In the genomic region with DNA sequence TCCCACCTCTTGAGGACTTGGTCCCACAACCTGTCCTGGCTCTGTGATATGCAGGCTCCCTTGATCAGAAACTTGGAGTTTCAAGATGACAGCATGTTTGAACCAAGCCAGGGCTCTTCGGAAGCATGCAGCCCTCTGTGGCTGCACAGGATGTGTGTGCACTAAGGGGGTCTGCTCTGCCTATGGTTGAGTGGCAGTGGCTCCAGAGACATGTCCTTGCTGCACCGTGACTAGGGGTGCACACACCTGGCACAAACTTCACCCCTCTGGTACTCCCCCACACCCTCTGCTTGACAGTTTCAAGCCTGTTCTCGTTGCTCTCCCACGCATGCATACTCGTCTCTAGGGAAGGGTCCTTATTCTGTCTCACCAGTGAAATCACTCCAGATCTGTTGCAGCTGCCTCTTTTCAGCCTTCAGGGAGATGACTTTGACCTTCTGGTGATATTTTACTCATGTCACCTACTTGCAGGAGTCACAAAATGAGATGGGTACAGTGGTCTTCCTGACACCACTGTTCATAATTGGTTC, we compare ENCODE assay signal across 18 mouse cellular contexts.
DNase-seq lines count a peak whose midpoint lies in the region; ATAC-seq and TF ChIP-seq lines count a peak whose summit lies in the region.
"Had no signal": no experiment of that assay in that cellular context is flagged by ENCODE, and none has a peak within 500 bp of the region (broad histone marks: within the 10 kb centered on the region; RNA-seq: fewer than 3 reads in every experiment).

No protein-coding gene starts in this region.

- intact Hi-C loops in gastrocnemius, postnatal 36 days (cut with DNase I): no loop called here

- H3K4me2 ChIP-seq in kidney, embryonic 15.5 days: no peak overlapping the region
- H3K4me2 ChIP-seq: embryonic facial prominence, embryonic 12.5 days; forebrain, embryonic 15.5 days; heart, embryonic 13.5 days; hindbrain, embryonic 12.5 days had no signal

- 34% methylated on average over 5 of the region's 5 CpGs for WGBS in kidney, embryonic 15.5 days

- no peaks in the 10 kb centered on the region for H3K36me3 ChIP-seq in kidney, embryonic 15.5 days
- H3K36me3 ChIP-seq: embryonic facial prominence, embryonic 12.5 days; forebrain, embryonic 15.5 days; heart, embryonic 13.5 days; hindbrain, embryonic 12.5 days had no signal

- ATAC-seq in kidney, embryonic 15.5 days (replicated peaks; ENCODE audit: low FRiP score): peak; percentile 84
- ATAC-seq: forebrain, embryonic 15.5 days; hindbrain, embryonic 16.5 days had no signal

- H3K27ac ChIP-seq in kidney, embryonic 15.5 days: no peak overlapping the region
- peak overlapping the region; percentile 57; the same call in 1 of the 2 replicates for H3K27ac ChIP-seq in layer of hippocampus, adult 2 months
- H3K27ac ChIP-seq: embryonic facial prominence, embryonic 12.5 days; forebrain, embryonic 15.5 days; heart, embryonic 13.5 days; hindbrain, embryonic 12.5 days had no signal

- H3K4me1 ChIP-seq in kidney, embryonic 15.5 days: 0 out of 2 replicates have a peak, but pooled peaks cover 4% of the 10 kb centered on the region
- H3K4me1 ChIP-seq: embryonic facial prominence, embryonic 12.5 days; forebrain, embryonic 15.5 days; heart, embryonic 13.5 days; hindbrain, embryonic 12.5 days had no signal

- no peak overlapping the region for H3K9ac ChIP-seq in kidney, embryonic 15.5 days
- H3K9ac ChIP-seq: embryonic facial prominence, embryonic 12.5 days; forebrain, embryonic 15.5 days; heart, embryonic 13.5 days; hindbrain, embryonic 12.5 days had no signal

- DNase-seq in heart, adult 11 months: peak; percentile 71
- DNase-seq in heart, adult 18-20 months: no peak
- no peak for DNase-seq in kidney, postnatal 25 days
- peak; percentile 34 to 35 for DNase-seq in layer of hippocampus, adult 2 months (ENCODE audit: low spot score in 2 of 2)
- no peak for DNase-seq in layer of hippocampus, adult 9-10 months (ENCODE audit: low spot score)
- DNase-seq in gastrocnemius, postnatal 36 days: no peak
- DNase-seq: adrenal gland, postnatal 10 days; cerebellum, adult 11-12 months; cerebellum, adult 9-10 months; cerebellum, postnatal 25 days; gastrocnemius, postnatal 14 days; heart, postnatal 4 days had no signal

- H3K9me3 ChIP-seq in kidney, embryonic 15.5 days (replicated peaks): no peaks in the 10 kb centered on the region
- H3K9me3 ChIP-seq: embryonic facial prominence, embryonic 12.5 days; forebrain, embryonic 15.5 days; heart, embryonic 13.5 days; hindbrain, embryonic 12.5 days had no signal

- no peak overlapping the region for H3K4me3 ChIP-seq in kidney, embryonic 15.5 days (replicated peaks)
- H3K4me3 ChIP-seq in layer of hippocampus, adult 2 months: no peak overlapping the region
- H3K4me3 ChIP-seq: embryonic facial prominence, embryonic 12.5 days; forebrain, embryonic 15.5 days; heart, embryonic 13.5 days; hindbrain, embryonic 12.5 days had no signal

- H3K27me3 ChIP-seq in kidney, embryonic 15.5 days: no peaks in the 10 kb centered on the region
- H3K27me3 ChIP-seq: embryonic facial prominence, embryonic 12.5 days; forebrain, embryonic 15.5 days; heart, embryonic 13.5 days; hindbrain, embryonic 12.5 days had no signal

- TF ChIP-seq CTCF in layer of hippocampus, adult 2 months (conservative IDR thresholded peaks at IDR 0.05): no peak

Comparison
In these comparisons a context has a peak if more than half of its experiments do, and no peak if none do; other contexts are left out.
1. DNase-seq: peak in heart, adult 11 months (single experiment) and layer of hippocampus, adult 2 months (2 of 2); none in heart, adult 18-20 months (0 of 2), kidney, postnatal 25 days (0 of 2), layer of hippocampus, adult 9-10 months (single experiment) and gastrocnemius, postnatal 36 days (0 of 2).